Mouse (Mus musculus) mammary gland, adult 2 months (tissue): ENCODE data around the gene Tas2r110. TPM values are rescaled to one million over a fixed set of nuclear protein-coding genes. Genes with fewer than 3 reads are reported as not detected.

ENCODE experiments used
- polyA plus RNA-seq: library from polyadenylated mRNA; depleted of rRNA; stranded (reverse); fragments of >200 nt; gene quantifications from 2 replicates; pipeline ENCODE4 v1.2.3, GENCODE M21; 2012; ENCODE audit warnings: low replicate concordance; rRNA removed

The Tas2r110 gene
- polyA plus RNA-seq, result not detected in 2 replicates

DNA sequence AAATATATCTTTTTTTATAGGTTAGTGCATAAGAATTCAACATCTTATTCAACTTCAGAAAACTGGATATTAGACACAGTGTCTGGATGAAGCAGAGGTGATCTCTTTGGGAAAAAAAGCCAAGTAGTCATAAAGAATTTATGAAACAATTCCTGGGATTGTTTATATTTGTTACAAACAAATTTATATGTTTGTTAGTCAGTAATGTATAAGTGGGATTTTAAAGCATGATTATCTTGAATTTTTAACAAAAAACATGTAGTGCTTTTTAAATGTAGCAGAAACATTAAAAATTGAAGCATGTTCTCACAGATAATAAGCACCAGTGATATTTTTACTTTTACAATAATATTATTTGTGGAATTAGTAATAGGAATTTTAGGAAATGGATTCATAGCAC lies at the start of gene Tas2r110:
TSS of gene Tas2r110 (plus strand) at position 301 of the 400 bp plus-strand sequence.

DNA sequence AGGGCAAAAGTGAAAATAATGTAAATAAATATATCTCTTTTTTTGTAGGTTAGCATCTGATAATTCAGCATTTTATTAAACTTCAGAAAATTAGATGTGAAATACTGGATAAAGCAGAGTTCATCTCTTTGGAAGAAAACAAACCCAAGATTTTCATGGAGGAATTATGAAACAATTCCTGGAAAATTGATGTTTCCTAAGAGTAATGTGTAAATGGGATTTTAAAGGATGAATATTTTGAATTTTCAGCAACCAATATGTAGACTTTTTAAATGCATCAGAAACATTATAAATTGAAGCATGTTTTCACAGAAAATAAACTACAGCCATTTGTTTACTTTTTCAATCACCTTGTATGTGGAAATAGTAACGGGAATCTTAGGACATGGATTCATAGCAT lies 21.0 kb upstream of the Tas2r110 start, which contains the start of gene Tas2r123:
TSS of gene Tas2r123 (plus strand) at position 301 of the 400 bp plus-strand sequence.

GRCm38 (mm10) chr6:132855138-132855537 lies 12.7 kb upstream of the Tas2r110 start, which contains the start of gene Tas2r116:
Gene Tas2r116 (plus strand): TSS chr6:132855438.

DNA sequence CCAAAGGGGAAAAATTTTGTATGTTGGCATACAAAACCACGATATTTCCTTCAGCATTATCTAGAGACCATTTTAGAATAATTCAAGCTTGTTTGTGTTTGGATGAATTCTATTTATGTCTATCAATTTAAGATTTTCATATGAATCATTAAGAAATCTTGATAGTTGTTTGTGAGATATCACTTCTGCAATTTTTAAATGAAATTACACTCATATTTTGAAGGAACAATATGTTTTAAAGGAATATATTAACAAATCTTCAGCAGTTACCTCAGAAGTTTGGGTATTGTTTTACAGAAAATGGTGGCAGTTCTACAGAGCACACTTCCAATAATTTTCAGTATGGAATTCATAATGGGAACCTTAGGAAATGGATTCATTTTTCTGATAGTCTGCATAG lies 24.9 kb downstream of the Tas2r110 start, which contains the start of gene Tas2r113:
TSS of gene Tas2r113 (plus strand) at position 301 of the 400 bp plus-strand sequence.

GRCm38 (mm10) chr6:132909351-132909750 lies 41.5 kb downstream of the Tas2r110 start, which contains the start of gene Tas2r125:
Gene Tas2r125 (plus strand): TSS chr6:132909651.

Other genes starting within 250 kb of the Tas2r110 start
- gene A630073D07Rik, start 216.5 kb upstream of the Tas2r110 start, polyA plus RNA-seq, result not detected in 2 replicates
- gene Tas2r120, start 211.1 kb upstream of the Tas2r110 start, polyA plus RNA-seq, result not detected in 2 replicates
- not detected in 2 replicates for gene Tas2r121, start 167.0 kb upstream of the Tas2r110 start, polyA plus RNA-seq
- not detected in 2 replicates for gene Tas2r122, start 156.1 kb upstream of the Tas2r110 start, polyA plus RNA-seq
- gene Tas2r115, start 130.0 kb upstream of the Tas2r110 start, polyA plus RNA-seq, result not detected in 2 replicates
- not detected in 2 replicates for gene Tas2r124, start 113.3 kb upstream of the Tas2r110 start, polyA plus RNA-seq
- not detected in 2 replicates for gene Tas2r102, start 105.9 kb upstream of the Tas2r110 start, polyA plus RNA-seq
- not detected in 2 replicates for gene Tas2r136, start 89.8 kb upstream of the Tas2r110 start, polyA plus RNA-seq
- not detected in 2 replicates for gene Tas2r117, start 65.2 kb upstream of the Tas2r110 start, polyA plus RNA-seq
- gene Tas2r123, start 20.9 kb upstream of the Tas2r110 start, polyA plus RNA-seq, result not detected in 2 replicates
- gene Tas2r116, start 12.6 kb upstream of the Tas2r110 start, polyA plus RNA-seq, result not detected in 2 replicates
- not detected in 2 replicates for gene Tas2r113, start 25.0 kb downstream of the Tas2r110 start, polyA plus RNA-seq
- gene Tas2r125, start 41.6 kb downstream of the Tas2r110 start, polyA plus RNA-seq, result not detected in 2 replicates
- not detected in 2 replicates for gene Tas2r129, start 83.1 kb downstream of the Tas2r110 start, polyA plus RNA-seq
- not detected in 2 replicates for gene Tas2r131, start 89.9 kb downstream of the Tas2r110 start, polyA plus RNA-seq
- not detected in 2 replicates for gene Tas2r109, start 113.0 kb downstream of the Tas2r110 start, polyA plus RNA-seq
- not detected in 2 replicates for gene Tas2r103, start 169.1 kb downstream of the Tas2r110 start, polyA plus RNA-seq
- gene Tas2r140, start 187.8 kb downstream of the Tas2r110 start, polyA plus RNA-seq, result not detected in 2 replicates
- gene Smim10l1, start 236.9 kb downstream of the Tas2r110 start, polyA plus RNA-seq, result 81.8 and 274 TPM in 2 replicates